Mouse (Mus musculus): ENCODE measurements at regions not wholly inside any gene's neighbourhood (a gene's known extent, or its start where the extent isn't known, plus 50 kb on each side); places are given as distances from the start of the nearest gene placed in this dataset.

DNA sequence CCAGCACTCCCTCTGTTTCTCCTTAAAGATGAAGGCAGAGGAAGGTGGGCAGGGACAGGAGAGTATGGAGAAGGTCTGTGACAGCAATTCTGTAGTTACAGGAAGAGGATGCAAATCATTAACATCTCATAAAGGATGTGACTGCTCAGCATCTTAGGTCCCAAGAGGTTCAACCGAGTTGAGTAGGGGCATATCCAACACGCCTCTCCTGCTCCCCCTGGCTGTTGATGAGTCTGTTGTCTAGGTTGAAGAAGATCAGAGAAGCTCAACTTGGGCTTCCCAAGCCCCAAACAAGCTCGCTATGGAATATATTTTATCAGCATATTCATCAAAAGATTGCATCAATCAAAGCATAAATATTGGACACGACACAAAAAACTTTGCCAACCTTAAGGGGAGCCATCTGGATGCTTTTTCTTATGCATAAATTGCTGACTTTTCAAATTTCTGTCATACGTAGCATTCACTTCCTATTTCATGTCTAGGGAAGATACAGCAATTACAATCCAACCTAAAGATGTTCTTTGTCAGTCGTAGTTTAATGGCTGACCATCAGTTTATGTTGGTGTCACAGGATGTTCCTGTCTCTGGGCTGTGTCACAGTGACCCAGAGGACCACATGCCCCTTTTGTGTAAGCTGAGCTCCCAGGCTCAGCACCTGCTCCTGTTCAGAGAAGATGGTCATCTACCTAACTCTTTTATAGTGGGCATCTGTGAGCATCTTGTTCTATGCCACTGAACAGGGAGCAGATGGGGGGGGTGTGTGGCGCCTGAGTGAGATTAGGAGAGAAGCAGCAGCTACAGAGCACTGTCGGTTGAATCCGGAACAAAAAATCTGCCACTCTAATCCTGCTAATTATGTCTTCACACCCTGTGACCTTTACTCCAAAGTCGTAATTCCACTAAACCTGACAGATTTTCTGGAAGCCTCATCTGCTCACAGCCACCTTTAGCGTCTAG, 72.1 kb upstream of the Kctd3 start:
- no peak for DNase-seq (ENCODE audit: low spot score)
- ATAC-seq (ENCODE audit: low FRiP score, low read depth) = no peak
- peaks cover 3% of the 10 kb centered on the region for H3K4me1 ChIP-seq (ENCODE audit: control insufficient read depth, insufficient read depth, low read length)
- no peak for TF ChIP-seq POLR2A (IDR thresholded peaks at IDR 0.05; ENCODE audit: borderline replicate concordance, extremely low read depth, insufficient read depth, insufficient read length)
- H3K36me3 ChIP-seq (ENCODE audit: control insufficient read depth, insufficient read depth, low read length) = no peaks in the 10 kb centered on the region
- no peak overlapping the region for H3K4me3 ChIP-seq (replicated peaks; ENCODE audit: low read length)
- 63% methylated on average over 11 of the region's 11 CpGs for WGBS
- H3K27ac ChIP-seq (replicated peaks; ENCODE audit: low read depth, low read length) = no peak overlapping the region
- H3K27me3 ChIP-seq (ENCODE audit: control insufficient read depth, insufficient read depth, low read length) = no peaks in the 10 kb centered on the region
- peaks cover 10% of the 10 kb centered on the region for H3K9me3 ChIP-seq (ENCODE audit: control insufficient read depth, low read length)
- no peak overlapping the region for H3K4me2 ChIP-seq (replicated peaks; ENCODE audit: low read depth, low read length, severe bottlenecking)
- H3K9ac ChIP-seq (ENCODE audit: low read depth, low read length, severe bottlenecking) = no peak overlapping the region

DNA sequence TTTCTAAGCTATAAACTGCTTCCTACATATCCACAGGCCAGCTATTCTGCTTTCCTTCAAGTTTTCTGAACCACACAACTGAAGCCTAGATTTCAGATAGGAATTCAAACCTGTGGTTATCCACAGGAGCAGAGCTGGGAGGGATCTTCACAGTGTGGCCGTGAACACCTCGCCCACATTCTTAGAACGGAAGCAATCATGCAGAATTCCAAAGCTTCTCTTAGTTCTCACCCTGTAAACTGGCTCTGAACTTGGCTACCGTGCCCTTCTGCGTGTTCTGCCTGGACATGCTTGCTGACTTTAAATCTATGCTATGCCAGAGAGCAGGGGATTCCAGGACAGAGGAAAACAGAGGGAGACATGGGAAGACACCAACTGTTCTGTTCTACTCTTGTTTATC, 70.2 kb upstream of the Kctd3 start:
- H3K4me3 ChIP-seq (replicated peaks; ENCODE audit: low read length) = no peak overlapping the region
- WGBS = 59% methylated on average over 5 of the region's 5 CpGs
- H3K27ac ChIP-seq (replicated peaks; ENCODE audit: low read depth, low read length) = no peak overlapping the region
- DNase-seq (ENCODE audit: low spot score) (no peak), ATAC-seq (ENCODE audit: low FRiP score, low read depth) (no peak)
- H3K9me3 ChIP-seq (ENCODE audit: control insufficient read depth, low read length) = no peaks in the 10 kb centered on the region
- no peak overlapping the region for H3K9ac ChIP-seq (ENCODE audit: low read depth, low read length, severe bottlenecking)
- peaks cover 3% of the 10 kb centered on the region for H3K4me1 ChIP-seq (ENCODE audit: control insufficient read depth, insufficient read depth, low read length)
- H3K36me3 ChIP-seq (ENCODE audit: control insufficient read depth, insufficient read depth, low read length) = no peaks in the 10 kb centered on the region
- TF ChIP-seq POLR2A (IDR thresholded peaks at IDR 0.05; ENCODE audit: borderline replicate concordance, extremely low read depth, insufficient read depth, insufficient read length) = no peak
- H3K27me3 ChIP-seq (ENCODE audit: control insufficient read depth, insufficient read depth, low read length) = no peaks in the 10 kb centered on the region
- no peak overlapping the region for H3K4me2 ChIP-seq (replicated peaks; ENCODE audit: low read depth, low read length, severe bottlenecking)

DNA sequence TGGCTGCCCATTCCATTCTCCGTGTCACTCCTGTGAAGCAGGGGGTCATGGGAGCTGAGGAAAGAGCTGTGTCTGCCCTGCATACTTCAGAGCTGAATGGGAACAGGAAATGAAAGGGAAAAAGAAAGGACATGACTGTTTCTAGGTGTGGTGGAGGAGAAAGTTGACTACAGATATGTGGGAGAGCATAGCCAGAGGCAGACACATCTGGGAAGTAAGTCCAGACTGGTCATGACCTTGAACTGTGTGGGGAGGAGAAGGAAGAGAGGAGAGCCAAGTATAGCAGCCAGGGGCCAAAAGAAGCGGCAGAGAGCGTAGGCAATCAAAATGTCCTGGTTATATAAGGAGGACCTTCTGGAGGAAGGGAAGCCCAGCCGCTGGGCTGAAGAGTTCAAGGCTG, 68.6 kb upstream of the Kctd3 start:
- no peak for ATAC-seq (ENCODE audit: low FRiP score, low read depth)

DNA sequence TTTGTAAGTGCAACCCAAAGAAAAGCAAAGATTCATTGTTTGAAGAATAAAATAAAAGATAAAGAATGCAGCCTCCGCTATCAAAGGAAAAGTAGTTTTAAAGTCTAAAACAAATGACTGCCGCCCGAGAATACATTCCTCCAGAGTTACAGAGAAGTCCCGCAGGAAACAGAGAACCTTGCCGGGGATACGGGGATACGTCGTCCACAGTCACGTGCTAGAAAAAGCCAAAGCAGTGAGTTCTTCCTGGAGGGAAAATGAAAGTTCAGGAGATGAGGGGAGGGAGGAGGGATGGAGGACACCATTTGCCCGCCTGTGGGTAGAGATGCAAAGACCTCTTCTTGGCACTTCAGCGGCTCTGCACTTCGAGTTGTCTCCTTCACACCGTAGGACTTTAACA, 68.0 kb upstream of the Kctd3 start:
- Histone ChIP-seq H3K4me2 (replicated peaks; ENCODE audit: low read depth, low read length, severe bottlenecking) (no peak overlapping the region), H3K27me3 (ENCODE audit: control insufficient read depth, insufficient read depth, low read length) (no peaks in the 10 kb centered on the region), H3K4me1 (ENCODE audit: control insufficient read depth, insufficient read depth, low read length) (no peaks in the 10 kb centered on the region; the same call in 1 of the 2 replicates), H3K36me3 (ENCODE audit: control insufficient read depth, insufficient read depth, low read length) (no peaks in the 10 kb centered on the region), H3K27ac (replicated peaks; ENCODE audit: low read depth, low read length) (no peak overlapping the region), H3K9me3 (ENCODE audit: control insufficient read depth, low read length) (no peaks in the 10 kb centered on the region), H3K9ac (ENCODE audit: low read depth, low read length, severe bottlenecking) (no peak overlapping the region), H3K4me3 (replicated peaks; ENCODE audit: low read length) (no peak overlapping the region)
- TF ChIP-seq POLR2A (IDR thresholded peaks at IDR 0.05; ENCODE audit: borderline replicate concordance, extremely low read depth, insufficient read depth, insufficient read length) = no peak
- ATAC-seq (ENCODE audit: low FRiP score, low read depth) = no peak
- 68% methylated on average over 13 of the region's 13 CpGs for WGBS
- no peak for DNase-seq (ENCODE audit: low spot score)

More for the DNA sequence above, 68.6 kb upstream of the Kctd3 start:
- Histone ChIP-seq H3K9ac (ENCODE audit: low read depth, low read length, severe bottlenecking) (no peak overlapping the region), H3K4me2 (replicated peaks; ENCODE audit: low read depth, low read length, severe bottlenecking) (no peak overlapping the region), H3K4me3 (replicated peaks; ENCODE audit: low read length) (no peak overlapping the region), H3K27ac (replicated peaks; ENCODE audit: low read depth, low read length) (no peak overlapping the region), H3K4me1 (ENCODE audit: control insufficient read depth, insufficient read depth, low read length) (peaks cover 3% of the 10 kb centered on the region), H3K9me3 (ENCODE audit: control insufficient read depth, low read length) (no peaks in the 10 kb centered on the region), H3K36me3 (ENCODE audit: control insufficient read depth, insufficient read depth, low read length) (no peaks in the 10 kb centered on the region), H3K27me3 (ENCODE audit: control insufficient read depth, insufficient read depth, low read length) (no peaks in the 10 kb centered on the region)
- WGBS = 72% methylated on average over 4 of the region's 4 CpGs
- TF ChIP-seq POLR2A (IDR thresholded peaks at IDR 0.05; ENCODE audit: borderline replicate concordance, extremely low read depth, insufficient read depth, insufficient read length) = no peak
- no peak for DNase-seq (ENCODE audit: low spot score)

- Histone ChIP-seq H3K4me1 (ENCODE audit: control insufficient read depth, insufficient read depth, low read length) (0 out of 2 replicates have a peak, but pooled peaks cover 3% of the 10 kb centered on the region), H3K27ac (replicated peaks; ENCODE audit: low read depth, low read length) (no peak overlapping the region), H3K9me3 (ENCODE audit: control insufficient read depth, low read length) (no peaks in the 10 kb centered on the region), H3K9ac (ENCODE audit: low read depth, low read length, severe bottlenecking) (no peak overlapping the region), H3K36me3 (ENCODE audit: control insufficient read depth, insufficient read depth, low read length) (no peaks in the 10 kb centered on the region), H3K4me2 (replicated peaks; ENCODE audit: low read depth, low read length, severe bottlenecking) (no peak overlapping the region), H3K4me3 (replicated peaks; ENCODE audit: low read length) (no peak overlapping the region), H3K27me3 (ENCODE audit: control insufficient read depth, insufficient read depth, low read length) (no peaks in the 10 kb centered on the region)
- no peak for TF ChIP-seq POLR2A (IDR thresholded peaks at IDR 0.05; ENCODE audit: borderline replicate concordance, extremely low read depth, insufficient read depth, insufficient read length)
- DNase-seq (ENCODE audit: low spot score) (no peak), ATAC-seq (ENCODE audit: low FRiP score, low read depth) (no peak)
- 93% methylated on average over 2 of the region's 2 CpGs for WGBS
Measured at GRCm38 (mm10) chr1:189072516-189072915, 64.9 kb upstream of the Kctd3 start.
